8 mouse cellular contexts compared by ENCODE assay signal in genomic region chr8:72134756-72135445, GRCm38 (mm10). TPM values are rescaled to one million over a fixed set of nuclear protein-coding genes. Genes with fewer than 3 reads are reported as not detected.
DNase-seq lines count a peak whose midpoint lies in the region; ATAC-seq and TF ChIP-seq lines count a peak whose summit lies in the region.

Tpm4 (plus strand) TSS chr8:72134975.

- TF ChIP-seq EP300 in ES-Bruce4 (IDR thresholded peaks at IDR 0.05; ENCODE audit: insufficient read depth, low read depth, low read length) = no peak

- no peak within 1 kb of the TSS for H3K27ac ChIP-seq in ES-Bruce4 (ENCODE audit: insufficient read depth, low read length)
- H3K27ac ChIP-seq in forebrain, embryonic 16.5 days (ENCODE audit: low read length) = peak within 1 kb of the TSS; percentile 86
- peak within 1 kb of the TSS; percentile 75 for H3K27ac ChIP-seq in layer of hippocampus, adult 2 months
- H3K27ac ChIP-seq in lung, embryonic 15.5 days = peak within 1 kb of the TSS; percentile 100
- H3K27ac ChIP-seq in neural tube, embryonic 15.5 days (replicated peaks) = peak within 1 kb of the TSS; percentile 88
- H3K27ac ChIP-seq in thymus, adult 2 months (ENCODE audit: control insufficient read depth, insufficient read depth, low read length) = peak within 1 kb of the TSS; percentile 96

- peak within 1 kb of the TSS; percentile 94 for H3K4me3 ChIP-seq in ES-Bruce4 (ENCODE audit: low read depth, low read length)
- H3K4me3 ChIP-seq in forebrain, embryonic 16.5 days (replicated peaks; ENCODE audit: low read length) = peak within 1 kb of the TSS; percentile 89
- H3K4me3 ChIP-seq in layer of hippocampus, adult 2 months = peak within 1 kb of the TSS; percentile 85
- H3K4me3 ChIP-seq in lung, embryonic 15.5 days = peak within 1 kb of the TSS; percentile 86
- H3K4me3 ChIP-seq in neural tube, embryonic 15.5 days (replicated peaks) = peak within 1 kb of the TSS; percentile 82
- peak within 1 kb of the TSS; percentile 69 for H3K4me3 ChIP-seq in thymus, adult 2 months (ENCODE audit: control insufficient read depth, insufficient read depth, low read length)

- H3K36me3 ChIP-seq in ES-Bruce4 (ENCODE audit: control insufficient read depth, insufficient read depth, low read length, poor library complexity, severe bottlenecking) = 0 out of 2 replicates have a peak, but pooled peaks cover 10% of the 10 kb centered on the region
- H3K36me3 ChIP-seq in forebrain, embryonic 16.5 days (ENCODE audit: control insufficient read depth, insufficient read depth) = peaks cover 12% of the 10 kb centered on the region
- peaks cover 23% of the 10 kb centered on the region for H3K36me3 ChIP-seq in lung, embryonic 15.5 days
- H3K36me3 ChIP-seq in neural tube, embryonic 15.5 days = peaks cover 16% of the 10 kb centered on the region
- peaks cover 11% of the 10 kb centered on the region for H3K36me3 ChIP-seq in thymus, adult 2 months (ENCODE audit: control insufficient read depth, insufficient read depth, low read length)

- H3K4me2 ChIP-seq in forebrain, embryonic 16.5 days (ENCODE audit: low read length) = peak within 1 kb of the TSS; percentile 88
- peak within 1 kb of the TSS; percentile 70 for H3K4me2 ChIP-seq in lung, embryonic 15.5 days
- H3K4me2 ChIP-seq in neural tube, embryonic 15.5 days = peak within 1 kb of the TSS; percentile 85

- TF ChIP-seq POLR2A in ES-Bruce4 (IDR thresholded peaks at IDR 0.05; ENCODE audit: insufficient read depth, low read length) = peak; percentile 22
- TF ChIP-seq POLR2A in thymus, adult 2 months (IDR thresholded peaks at IDR 0.05; ENCODE audit: control insufficient read depth, extremely low read depth, insufficient read depth, low read length, poor library complexity) = no peak

- TF ChIP-seq CTCF in ES-Bruce4 (IDR thresholded peaks at IDR 0.05; ENCODE audit: low read depth, low read length) = no peak
- TF ChIP-seq CTCF in layer of hippocampus, adult 2 months (conservative IDR thresholded peaks at IDR 0.05) = no peak
- TF ChIP-seq CTCF in thymus, adult 2 months (IDR thresholded peaks at IDR 0.05; ENCODE audit: borderline replicate concordance, control insufficient read depth, extremely low read depth, insufficient read depth, low read length, poor library complexity) = no peak

- H3K9ac ChIP-seq in ES-Bruce4 (ENCODE audit: low read depth, poor library complexity, severe bottlenecking) = peak within 1 kb of the TSS; percentile 90
- peak within 1 kb of the TSS; percentile 85 for H3K9ac ChIP-seq in forebrain, embryonic 16.5 days (replicated peaks; ENCODE audit: low read depth, low read length)
- H3K9ac ChIP-seq in lung, embryonic 15.5 days = peak within 1 kb of the TSS; percentile 99
- peak within 1 kb of the TSS; percentile 84 for H3K9ac ChIP-seq in neural tube, embryonic 15.5 days (replicated peaks)

- H3K27me3 ChIP-seq in ES-Bruce4 (ENCODE audit: control insufficient read depth, insufficient read depth, low read length, poor library complexity, severe bottlenecking) = no peaks in the 10 kb centered on the region
- no peaks in the 10 kb centered on the region for H3K27me3 ChIP-seq in forebrain, embryonic 16.5 days (replicated peaks; ENCODE audit: control insufficient read depth, insufficient read depth, low read length)
- no peaks in the 10 kb centered on the region for H3K27me3 ChIP-seq in lung, embryonic 15.5 days
- H3K27me3 ChIP-seq in neural tube, embryonic 15.5 days (replicated peaks) = no peaks in the 10 kb centered on the region
- no peaks in the 10 kb centered on the region for H3K27me3 ChIP-seq in thymus, adult 2 months (ENCODE audit: control insufficient read depth, insufficient read depth, low read length)

- WGBS in forebrain, embryonic 16.5 days = 1% methylated on average over 41 of the region's 49 CpGs
- WGBS in lung, embryonic 15.5 days = 1% methylated on average over 39 of the region's 49 CpGs
- WGBS in neural tube, embryonic 15.5 days = under 1% methylated on average over 49 of the region's 49 CpGs
- 4% methylated on average over 48 of the region's 49 CpGs for WGBS in thymus, adult 2 months

- DNase-seq in cerebellum, adult 11-12 months = peak; percentile 67
- peak; percentile 83 for DNase-seq in heart, postnatal 4 days
- DNase-seq in layer of hippocampus, adult 2 months (ENCODE audit: low spot score in 2 of 2) = peak in 1 of 2 experiments; percentile 21
- peak; percentile 51 for DNase-seq in thymus, adult 2 months

- H3K4me1 ChIP-seq in ES-Bruce4 (ENCODE audit: control insufficient read depth, insufficient read depth, low read length) = peaks cover 2% of the 10 kb centered on the region
- peaks cover 15% of the 10 kb centered on the region for H3K4me1 ChIP-seq in forebrain, embryonic 16.5 days (replicated peaks; ENCODE audit: control insufficient read depth, insufficient read depth, low read length)
- peaks cover 34% of the 10 kb centered on the region for H3K4me1 ChIP-seq in lung, embryonic 15.5 days
- H3K4me1 ChIP-seq in neural tube, embryonic 15.5 days = peaks cover 19% of the 10 kb centered on the region
- peaks cover 30% of the 10 kb centered on the region for H3K4me1 ChIP-seq in thymus, adult 2 months (replicated peaks; ENCODE audit: control insufficient read depth, insufficient read depth, low read length)

- no peaks in the 10 kb centered on the region for H3K9me3 ChIP-seq in ES-Bruce4 (replicated peaks; ENCODE audit: control insufficient read depth, insufficient read depth, low read length, poor library complexity, severe bottlenecking)
- H3K9me3 ChIP-seq in forebrain, embryonic 16.5 days (ENCODE audit: control insufficient read depth, low read length) = no peaks in the 10 kb centered on the region
- H3K9me3 ChIP-seq in lung, embryonic 15.5 days = no peaks in the 10 kb centered on the region
- no peaks in the 10 kb centered on the region for H3K9me3 ChIP-seq in neural tube, embryonic 15.5 days (replicated peaks)

- ATAC-seq in forebrain, embryonic 16.5 days = peak; percentile 72
- peak; percentile 83 for ATAC-seq in lung, embryonic 15.5 days (ENCODE audit: borderline replicate concordance, extremely low read depth, low FRiP score, low TSS enrichment)
- peak; percentile 86 for ATAC-seq in neural tube, embryonic 15.5 days (ENCODE audit: low FRiP score)

RNA-seq across cellular contexts. Expression of gene Tpm4, which starts in this region (rescaled TPM):
- 280 and 293 TPM in 2 replicates for polyA plus RNA-seq in ES-Bruce4 (2011; ENCODE audit: insufficient read depth, insufficient read length, low read depth, missing spikeins)
- polyA plus RNA-seq in forebrain, embryonic 16.5 days (2015; fragmentation: Nextera tagmentation; extraction: Ambion mirVana) = 214 and 253 TPM in 2 replicates
- total RNA-seq in heart, postnatal 4 days (2021) = 100 to 1,000 TPM; 269 to 284 TPM
- 10 to 100 TPM; 25.2 to 25.4 TPM for total RNA-seq in layer of hippocampus, adult 2 months (2021)
- polyA plus RNA-seq in lung, embryonic 15.5 days (2015; fragmentation: Nextera tagmentation; extraction: Ambion mirVana) = 896 and 923 TPM in 2 replicates
- polyA plus RNA-seq in neural tube, embryonic 15.5 days (2015; fragmentation: Nextera tagmentation; extraction: Ambion mirVana) = 156 and 231 TPM in 2 replicates
- 47.7 and 55.6 TPM in 2 replicates for polyA plus RNA-seq in thymus, adult 2 months (2012; rRNA removed)

Comparison
In these comparisons a context has a peak if more than half of its experiments do, and no peak if none do; other contexts are left out.
1. RNA of gene Tpm4 (total RNA-seq): 269 to 284 TPM in heart, postnatal 4 days; 25.2 to 25.4 TPM in layer of hippocampus, adult 2 months; every median in the first group is over 10 times any median in the second.
2. Peak in every context shown above with its lines, with median percentiles within 50 percentile points of each other: H3K4me3 ChIP-seq, H3K9ac ChIP-seq, ATAC-seq and H3K4me2 ChIP-seq.